Mouse (Mus musculus): ENCODE data around the gene Olfr1161. TPM values are rescaled to one million over a fixed set of nuclear protein-coding genes. Genes with fewer than 3 reads are reported as not detected.

The Olfr1161 gene
- polyA plus RNA-seq, 1 experiment from 2014 or later, result not detected

Other genes starting within 250 kb of the Olfr1161 start
- not detected in 2 replicates for gene Olfr152, start 243.3 kb upstream of the Olfr1161 start, polyA plus RNA-seq (2014; fragmentation: Nextera tagmentation; extraction: Ambion mirVana)
- gene Olfr1143, start 222.2 kb upstream of the Olfr1161 start, polyA plus RNA-seq (2014; fragmentation: Nextera tagmentation; extraction: Ambion mirVana), result not detected in 2 replicates
- not detected in 2 replicates for gene Olfr1145, start 213.0 kb upstream of the Olfr1161 start, polyA plus RNA-seq (2014; fragmentation: Nextera tagmentation; extraction: Ambion mirVana)
- gene Olfr1148, start 192.2 kb upstream of the Olfr1161 start, polyA plus RNA-seq (2014; fragmentation: Nextera tagmentation; extraction: Ambion mirVana), result not detected in 2 replicates
- not detected in 2 replicates for gene Olfr1150-ps1, start 178.8 kb upstream of the Olfr1161 start, polyA plus RNA-seq (2014; fragmentation: Nextera tagmentation; extraction: Ambion mirVana)
- not detected in 2 replicates for gene Olfr1151, start 166.9 kb upstream of the Olfr1161 start, polyA plus RNA-seq (2014; fragmentation: Nextera tagmentation; extraction: Ambion mirVana)
- gene Olfr1152, start 156.3 kb upstream of the Olfr1161 start, polyA plus RNA-seq (2014; fragmentation: Nextera tagmentation; extraction: Ambion mirVana), result not detected in 2 replicates
- not detected in 2 replicates for gene Olfr1153, start 127.8 kb upstream of the Olfr1161 start, polyA plus RNA-seq (2014; fragmentation: Nextera tagmentation; extraction: Ambion mirVana)
- not detected in 2 replicates for gene Olfr1154, start 117.6 kb upstream of the Olfr1161 start, polyA plus RNA-seq (2014; fragmentation: Nextera tagmentation; extraction: Ambion mirVana)
- gene Olfr1155, start 77.6 kb upstream of the Olfr1161 start, polyA plus RNA-seq (2014; fragmentation: Nextera tagmentation; extraction: Ambion mirVana), result not detected in 2 replicates
- gene Olfr1156, start 69.7 kb upstream of the Olfr1161 start, polyA plus RNA-seq (2014; fragmentation: Nextera tagmentation; extraction: Ambion mirVana), result not detected in 2 replicates
- not detected in 2 replicates for gene Olfr1157, start 54.5 kb upstream of the Olfr1161 start, polyA plus RNA-seq (2014; fragmentation: Nextera tagmentation; extraction: Ambion mirVana)
- not detected in 2 replicates for gene Olfr74, start 48.1 kb upstream of the Olfr1161 start, polyA plus RNA-seq (2014; fragmentation: Nextera tagmentation; extraction: Ambion mirVana)
- not detected in 2 replicates for gene Olfr1158, start 32.7 kb upstream of the Olfr1161 start, polyA plus RNA-seq (2014; fragmentation: Nextera tagmentation; extraction: Ambion mirVana)
- gene Olfr1160, start 14.5 kb upstream of the Olfr1161 start, polyA plus RNA-seq (2014; fragmentation: Nextera tagmentation; extraction: Ambion mirVana), result not detected in 2 replicates
- gene Olfr73, start 14.9 kb downstream of the Olfr1161 start, polyA plus RNA-seq (2014; fragmentation: Nextera tagmentation; extraction: Ambion mirVana), result 0.09 TPM in 1 of 2 replicates, not detected in the other
- gene Olfr1162, start 28.4 kb downstream of the Olfr1161 start, polyA plus RNA-seq (2014; fragmentation: Nextera tagmentation; extraction: Ambion mirVana), result not detected in 2 replicates
- gene Olfr1163, start 49.1 kb downstream of the Olfr1161 start, polyA plus RNA-seq (2014; fragmentation: Nextera tagmentation; extraction: Ambion mirVana), result not detected in 2 replicates
- gene Olfr1164, start 71.2 kb downstream of the Olfr1161 start, polyA plus RNA-seq (2014; fragmentation: Nextera tagmentation; extraction: Ambion mirVana), result not detected in 2 replicates
- not detected in 2 replicates for gene Olfr1166, start 105.5 kb downstream of the Olfr1161 start, polyA plus RNA-seq (2014; fragmentation: Nextera tagmentation; extraction: Ambion mirVana)
- not detected in 2 replicates for gene Olfr1167, start 132.4 kb downstream of the Olfr1161 start, polyA plus RNA-seq (2014; fragmentation: Nextera tagmentation; extraction: Ambion mirVana)
- not detected in 2 replicates for gene Olfr1168, start 159.1 kb downstream of the Olfr1161 start, polyA plus RNA-seq (2014; fragmentation: Nextera tagmentation; extraction: Ambion mirVana)
- not detected in 2 replicates for gene Olfr1170, start 205.6 kb downstream of the Olfr1161 start, polyA plus RNA-seq (2014; fragmentation: Nextera tagmentation; extraction: Ambion mirVana)

Data from limb, embryonic 11.5 days (tissue).